In genomic region chr12:104999171-104999570, GRCm38 (mm10) we compare ENCODE assay signal across 15 mouse cellular contexts. TPM values are rescaled to one million over a fixed set of nuclear protein-coding genes. Genes with fewer than 3 reads are reported as not detected.
A peak's percentile ranks its signal among the peaks of the same experiment; 100 is the strongest.
DNase-seq lines count a peak whose midpoint lies in the region; ATAC-seq and TF ChIP-seq lines count a peak whose summit lies in the region.
"Had no signal": no experiment of that assay in that cellular context is flagged by ENCODE, and none has a peak within 500 bp of the region (broad histone marks: within the 10 kb centered on the region; RNA-seq: fewer than 3 reads in every experiment).

No protein-coding gene starts in this region.

- H3K4me2 ChIP-seq in liver, embryonic 13.5 days = no peak overlapping the region
- H3K4me2 ChIP-seq in liver, embryonic 12.5 days = no peak overlapping the region
- no peak overlapping the region for H3K4me2 ChIP-seq in midbrain, postnatal 0 days (ENCODE audit: low read depth, low read length, poor library complexity, severe bottlenecking)
- H3K4me2 ChIP-seq: embryonic facial prominence, embryonic 15.5 days; stomach, embryonic 15.5 days had no signal

- WGBS in liver, embryonic 13.5 days (ENCODE audit: insufficient replicate concordance) = 49% methylated on average over 8 of the region's 8 CpGs
- WGBS in liver, embryonic 12.5 days (ENCODE audit: insufficient replicate concordance) = 62% methylated on average over 8 of the region's 8 CpGs
- 29% methylated on average over 8 of the region's 8 CpGs for WGBS in macrophage (ENCODE audit: missing documents)
- 41% methylated on average over 8 of the region's 8 CpGs for WGBS in midbrain, postnatal 0 days

- H3K27ac ChIP-seq in liver, embryonic 13.5 days = peak overlapping the region; percentile 55; the same call in 1 of the 2 replicates
- H3K27ac ChIP-seq in liver, embryonic 12.5 days = no peak overlapping the region
- peak overlapping the region; percentile 38 for H3K27ac ChIP-seq in bone marrow macrophage, adult 2 months (ENCODE audit: insufficient read depth, low read depth, low read length)
- peak overlapping the region; percentile 71 for H3K27ac ChIP-seq in macrophage
- no peak overlapping the region for H3K27ac ChIP-seq in midbrain, postnatal 0 days (ENCODE audit: low read depth, low read length)
- H3K27ac ChIP-seq: embryonic facial prominence, embryonic 15.5 days; stomach, embryonic 15.5 days had no signal

- peaks cover 96% of the 10 kb centered on the region for H3K4me1 ChIP-seq in liver, embryonic 13.5 days (replicated peaks)
- peaks cover 99% of the 10 kb centered on the region for H3K4me1 ChIP-seq in liver, embryonic 12.5 days
- peaks cover 93% of the 10 kb centered on the region for H3K4me1 ChIP-seq in bone marrow macrophage, adult 2 months (ENCODE audit: control insufficient read depth, insufficient read depth, low read length)
- H3K4me1 ChIP-seq in midbrain, postnatal 0 days (ENCODE audit: insufficient read depth, low read length) = no peaks in the 10 kb centered on the region

- no peak overlapping the region for H3K4me3 ChIP-seq in liver, embryonic 13.5 days (replicated peaks)
- H3K4me3 ChIP-seq in liver, embryonic 12.5 days = no peak overlapping the region
- no peak overlapping the region for H3K4me3 ChIP-seq in bone marrow macrophage, adult 2 months (ENCODE audit: insufficient read depth, low read length)
- no peak overlapping the region for H3K4me3 ChIP-seq in macrophage (ENCODE audit: inconsistent target)
- H3K4me3 ChIP-seq in midbrain, postnatal 0 days (ENCODE audit: low read depth, low read length) = no peak overlapping the region
- H3K4me3 ChIP-seq: embryonic facial prominence, embryonic 15.5 days; stomach, embryonic 15.5 days had no signal

- TF ChIP-seq CTCF in bone marrow macrophage, adult 2 months (IDR thresholded peaks at IDR 0.05; ENCODE audit: low read depth, low read length) = no peak
- TF ChIP-seq CTCF in midbrain, postnatal 0 days (IDR thresholded peaks at IDR 0.05) = no peak

- TF ChIP-seq POLR2A in bone marrow macrophage, adult 2 months (IDR thresholded peaks at IDR 0.05; ENCODE audit: borderline replicate concordance, low read depth, low read length) = no peak

- H3K9me3 ChIP-seq in liver, embryonic 13.5 days (replicated peaks) = no peaks in the 10 kb centered on the region
- H3K9me3 ChIP-seq in liver, embryonic 12.5 days (replicated peaks) = no peaks in the 10 kb centered on the region
- H3K9me3 ChIP-seq in midbrain, postnatal 0 days (ENCODE audit: low read length) = no peaks in the 10 kb centered on the region
- H3K9me3 ChIP-seq: embryonic facial prominence, embryonic 15.5 days; stomach, embryonic 15.5 days had no signal

- intact Hi-C loops in left cerebral cortex, postnatal 25 days (cut with DNase I) = no loop called here

- 0 out of 2 replicates have a peak, but pooled peaks cover 4% of the 10 kb centered on the region for H3K36me3 ChIP-seq in liver, embryonic 13.5 days
- H3K36me3 ChIP-seq in liver, embryonic 12.5 days = no peaks in the 10 kb centered on the region
- H3K36me3 ChIP-seq in macrophage (ENCODE audit: inconsistent target) = no peaks in the 10 kb centered on the region
- H3K36me3 ChIP-seq in midbrain, postnatal 0 days (ENCODE audit: insufficient read depth, low read length) = no peaks in the 10 kb centered on the region
- H3K36me3 ChIP-seq: embryonic facial prominence, embryonic 15.5 days; stomach, embryonic 15.5 days had no signal

- no peak for ATAC-seq in liver, embryonic 13.5 days (ENCODE audit: low read depth)
- ATAC-seq in liver, embryonic 12.5 days = no peak
- ATAC-seq in midbrain, postnatal 0 days (ENCODE audit: low FRiP score) = no peak
- ATAC-seq: forebrain, embryonic 16.5 days had no signal

- no peak for DNase-seq in liver, embryonic 13.5 days
- DNase-seq in thymus, postnatal 14 days = peak; percentile 68
- no peak for DNase-seq in left cerebral cortex, postnatal 25 days (ENCODE audit: low spot score in 2 of 2)
- no peak for DNase-seq in right cerebral cortex, postnatal 10 days (ENCODE audit: low spot score in 2 of 2)
- DNase-seq in midbrain, postnatal 0 days (ENCODE audit: low spot score) = no peak
- DNase-seq: adrenal gland, postnatal 10 days; cerebellum, postnatal 25 days; gastrocnemius, postnatal 25 days; right cerebral cortex, postnatal 4 days had no signal

- peaks cover 98% of the 10 kb centered on the region for H3K79me2 ChIP-seq in macrophage (ENCODE audit: inconsistent target)

- no peaks in the 10 kb centered on the region for H3K27me3 ChIP-seq in liver, embryonic 13.5 days
- 0 out of 2 replicates have a peak, but pooled peaks cover 3% of the 10 kb centered on the region for H3K27me3 ChIP-seq in liver, embryonic 12.5 days (replicated peaks)
- no peaks in the 10 kb centered on the region for H3K27me3 ChIP-seq in midbrain, postnatal 0 days (ENCODE audit: insufficient read depth, low read length)
- H3K27me3 ChIP-seq: embryonic facial prominence, embryonic 15.5 days; stomach, embryonic 15.5 days had no signal

- no peak overlapping the region for H3K9ac ChIP-seq in liver, embryonic 13.5 days
- no peak overlapping the region for H3K9ac ChIP-seq in liver, embryonic 12.5 days
- H3K9ac ChIP-seq in midbrain, postnatal 0 days (replicated peaks; ENCODE audit: low read length, poor library complexity, severe bottlenecking) = no peak overlapping the region
- H3K9ac ChIP-seq: embryonic facial prominence, embryonic 15.5 days; stomach, embryonic 15.5 days had no signal

RNA-seq across cellular contexts. Expression of gene Syne3, which starts 10.4 kb away (rescaled TPM):
- 2.0 TPM in 2 replicates for polyA plus RNA-seq in liver, embryonic 13.5 days (2015; fragmentation: Nextera tagmentation; extraction: Ambion mirVana)
- polyA plus RNA-seq in liver, embryonic 12.5 days (2016; fragmentation: Nextera tagmentation; extraction: Ambion mirVana) = 2.1 and 2.5 TPM in 2 replicates
- polyA plus RNA-seq in bone marrow macrophage, adult 2 months (2012; ENCODE audit: insufficient read depth, insufficient read length, missing spikeins) = 13.4 and 18.2 TPM in 2 replicates
- 100 to 1,000 TPM in 3 of 26 experiments, 10 to 100 TPM in 21, 1 to 10 TPM in 2; 9.1 to 309 (median 31.2) TPM for total RNA-seq in macrophage (2018; cell fraction: chromatin; rRNA removed)
- total RNA-seq in macrophage (2018; cell fraction: cytosol; rRNA removed) = 10 to 100 TPM in 13 of 26 experiments, 1 to 10 TPM in 13; 4.6 to 56.9 (median 12.5) TPM
- 100 to 1,000 TPM in 1 of 26 experiments, 10 to 100 TPM in 15, 1 to 10 TPM in 10; 6.6 to 122 (median 16.8) TPM for total RNA-seq in macrophage (2018; cell fraction: nucleus; rRNA removed)
- polyA plus RNA-seq in macrophage (2018) = 6.4 to 13.5 TPM (median 8.7 TPM) in 3 replicates
- total RNA-seq in left cerebral cortex, postnatal 25 days (2021) = 1 to 10 TPM in 1 of 2 experiments, under 1 TPM in 1; 0.98 to 1.3 TPM
- total RNA-seq in midbrain, postnatal 0 days (2014; rRNA removed) = 0.93 and 1.4 TPM in 2 replicates
- polyA plus RNA-seq in midbrain, postnatal 0 days (2015; fragmentation: Nextera tagmentation; extraction: Ambion mirVana) = 0.44 and 0.85 TPM in 2 replicates

RNA-seq across cellular contexts. Expression of gene Glrx5, which starts 33.3 kb away (rescaled TPM):
- polyA plus RNA-seq in liver, embryonic 13.5 days (2015; fragmentation: Nextera tagmentation; extraction: Ambion mirVana) = 591 and 653 TPM in 2 replicates
- 719 and 730 TPM in 2 replicates for polyA plus RNA-seq in liver, embryonic 12.5 days (2016; fragmentation: Nextera tagmentation; extraction: Ambion mirVana)
- 22.5 and 31.6 TPM in 2 replicates for polyA plus RNA-seq in bone marrow macrophage, adult 2 months (2012; ENCODE audit: insufficient read depth, insufficient read length, missing spikeins)
- 1 to 10 TPM in 20 of 26 experiments, under 1 TPM in 4, not detected in 2; 0.65 to 9.7 (median 2.2) TPM for total RNA-seq in macrophage (2018; cell fraction: chromatin; rRNA removed)
- total RNA-seq in macrophage (2018; cell fraction: cytosol; rRNA removed) = 10 to 100 TPM; 14.1 to 26.6 (median 18.8) TPM
- 10 to 100 TPM in 3 of 26 experiments, 1 to 10 TPM in 23; 2.0 to 27.2 (median 7.0) TPM for total RNA-seq in macrophage (2018; cell fraction: nucleus; rRNA removed)
- 5.1 to 28.7 TPM (median 17.8 TPM) in 3 replicates for polyA plus RNA-seq in macrophage (2018)
- 10 to 100 TPM; 50.8 to 53.6 TPM for total RNA-seq in left cerebral cortex, postnatal 25 days (2021)
- total RNA-seq in midbrain, postnatal 0 days (2014; rRNA removed) = 35.8 and 50.9 TPM in 2 replicates
- polyA plus RNA-seq in midbrain, postnatal 0 days (2015; fragmentation: Nextera tagmentation; extraction: Ambion mirVana) = 175 and 185 TPM in 2 replicates

Comparison
In these comparisons a context has a peak if more than half of its experiments do, and no peak if none do; other contexts are left out.
1. H3K27ac ChIP-seq: peak in liver, embryonic 13.5 days (single experiment), bone marrow macrophage, adult 2 months (single experiment) and macrophage (single experiment); none in liver, embryonic 12.5 days (single experiment) and midbrain, postnatal 0 days (single experiment).